Mouse (Mus musculus) olfactory bulb, adult 2 months (tissue): ENCODE results near the gene BC030870. TPM values are rescaled to one million over a fixed set of nuclear protein-coding genes. Genes with fewer than 3 reads are reported as not detected.

ENCODE experiments used
- H3K27ac ChIP-seq: fragments of 200-500 bp; 2 replicates; pipeline ENCODE4 v1.5.1; 2012; ENCODE audit warnings: low read depth, low read length; ENCODE audit not compliant: insufficient read depth
- H3K4me1 ChIP-seq: fragments of 200-500 bp; 2 replicates; pipeline ENCODE4 v1.6.1; 2012; ENCODE audit warnings: low read length; ENCODE audit not compliant: control insufficient read depth, insufficient read depth
- H3K4me3 ChIP-seq: fragments of 200-500 bp; 2 replicates; pipeline ENCODE4 v1.5.1; 2012; ENCODE audit warnings: mild to moderate bottlenecking, low read depth, low read length, moderate library complexity; ENCODE audit not compliant: insufficient read depth
- CTCF ChIP-seq: fragments of 200-500 bp; IDR thresholded peaks from 2 replicates; pipeline ENCODE4 v1.5.1; 2012; ENCODE audit warnings: low read depth, mild to moderate bottlenecking, low read length, moderate library complexity; ENCODE audit not compliant: insufficient read depth
- POLR2A ChIP-seq: fragments of 200-500 bp; IDR thresholded peaks from 2 replicates; pipeline ENCODE4 v1.6.1; 2012; ENCODE audit warnings: mild to moderate bottlenecking, low read depth, low read length, moderate library complexity; ENCODE audit not compliant: insufficient read depth
- WGBS: fragments of 180-500 bp; shearing (Covaris S2); methylation state at CpG from one replicate; pipeline ENCODE4 v1.1.7; 2018; 5-methylcytosine and 5-hydroxymethylcytosine counted together
- polyA plus RNA-seq: library from polyadenylated mRNA; stranded (reverse); fragments of >200 nt; gene quantifications from 2 replicates; pipeline ENCODE4 v1.2.4, GENCODE M21; 2012; ENCODE audit warnings: low replicate concordance; ENCODE audit not compliant: missing spikeins, insufficient read depth, insufficient read length

Gene BC030870
- polyA plus RNA-seq, 1 experiment: not detected

DNA sequence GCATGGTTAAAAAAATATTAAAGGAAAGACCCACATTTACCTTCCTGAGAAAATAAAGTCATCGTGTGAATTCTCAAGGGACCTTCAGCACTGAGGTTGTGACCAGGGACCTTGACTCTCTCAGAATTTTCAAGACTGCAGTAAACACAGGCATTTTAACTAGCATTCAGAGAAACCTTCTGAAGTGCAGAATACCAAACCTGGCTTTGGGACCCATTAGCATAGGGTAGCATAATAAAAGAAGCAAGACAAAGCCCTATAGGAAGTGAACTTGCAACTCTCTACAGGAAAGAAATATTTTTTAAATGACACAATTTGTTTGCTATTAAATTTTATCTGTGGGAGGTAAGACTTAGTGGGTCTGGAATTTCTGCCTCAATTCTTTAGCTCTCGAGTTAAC, 65.3 kb downstream of the BC030870 start:
- 54% methylated on average over 2 of the region's 2 CpGs for WGBS
- no peak overlapping the region for H3K4me3 ChIP-seq
- no peaks in the 10 kb centered on the region for H3K4me1 ChIP-seq
- no peak for TF ChIP-seq POLR2A
- TF ChIP-seq CTCF: no peak
- no peak overlapping the region for H3K27ac ChIP-seq

DNA sequence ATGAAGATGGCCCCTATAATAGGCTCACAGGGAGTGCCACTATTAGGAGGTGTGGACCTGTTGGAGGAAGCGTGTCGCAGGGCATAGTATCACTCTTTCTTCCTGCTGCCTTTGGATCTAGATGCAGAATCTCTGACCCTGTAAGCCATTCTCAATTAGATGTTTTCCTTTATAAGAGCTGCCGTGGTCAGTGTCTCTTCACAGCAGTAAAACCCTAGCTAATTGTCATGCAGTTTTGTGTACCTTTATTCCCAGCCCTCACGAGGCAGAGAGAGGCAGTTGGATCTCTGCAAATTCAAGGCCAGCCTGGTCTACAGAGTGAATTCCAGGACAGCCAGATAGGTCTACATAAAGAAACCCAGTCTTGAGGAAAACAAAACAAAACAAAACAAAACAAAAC, 67.2 kb downstream of the BC030870 start:
- Histone ChIP-seq H3K4me1 (no peaks in the 10 kb centered on the region), H3K4me3 (no peak overlapping the region), H3K27ac (no peak overlapping the region)
- TF ChIP-seq POLR2A (no peak), CTCF (no peak)
- WGBS: 81% methylated on average over 4 of the region's 4 CpGs

DNA sequence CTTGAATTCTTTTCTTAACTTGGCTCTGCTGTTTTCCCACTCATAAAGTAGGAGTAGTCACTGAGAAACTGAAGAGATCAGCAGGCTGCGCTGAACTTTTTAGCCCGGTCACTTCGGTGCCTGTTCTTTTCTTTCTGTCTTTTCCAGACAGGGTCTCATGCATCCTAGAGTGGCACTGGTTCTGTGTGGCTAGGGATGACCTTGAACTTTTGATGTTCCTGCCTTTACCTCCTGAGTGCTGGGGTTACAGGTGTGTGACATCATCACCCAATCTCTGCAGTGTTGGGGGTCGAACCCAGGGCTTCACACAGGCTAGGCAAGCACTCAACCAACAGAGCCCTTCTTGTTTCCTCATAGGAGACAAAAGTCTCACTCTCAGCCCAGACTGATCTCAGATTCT, 72.6 kb downstream of the BC030870 start:
- 92% methylated on average over 4 of the region's 4 CpGs for WGBS
- Histone ChIP-seq H3K27ac (no peak overlapping the region), H3K4me1 (no peaks in the 10 kb centered on the region), H3K4me3 (no peak overlapping the region)
- TF ChIP-seq POLR2A: no peak
- no peak for TF ChIP-seq CTCF

DNA sequence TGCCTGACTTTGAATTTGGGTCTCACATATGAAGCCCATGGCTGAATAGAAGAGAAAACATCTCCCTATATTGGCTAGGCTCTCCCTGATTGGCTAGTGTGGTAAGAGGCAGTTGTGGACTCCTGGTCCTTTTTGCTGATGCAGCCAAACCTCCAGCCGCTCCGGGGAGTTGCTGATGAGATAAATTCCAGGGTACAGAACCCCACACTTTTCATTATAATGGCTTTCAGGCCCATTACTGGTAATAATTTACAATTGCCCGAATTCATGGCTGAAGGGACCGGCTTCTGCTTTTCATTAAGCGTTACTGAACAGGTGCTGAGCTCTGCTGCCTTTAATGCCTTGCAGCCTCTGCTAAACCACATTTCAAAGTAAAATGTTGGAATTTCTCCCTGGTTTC, 75.4 kb downstream of the BC030870 start:
- TF ChIP-seq CTCF (no peak), POLR2A (no peak)
- H3K27ac ChIP-seq: no peak overlapping the region
- 37% methylated on average over 5 of the region's 5 CpGs for WGBS
- no peak overlapping the region for H3K4me3 ChIP-seq
- H3K4me1 ChIP-seq: no peaks in the 10 kb centered on the region

DNA sequence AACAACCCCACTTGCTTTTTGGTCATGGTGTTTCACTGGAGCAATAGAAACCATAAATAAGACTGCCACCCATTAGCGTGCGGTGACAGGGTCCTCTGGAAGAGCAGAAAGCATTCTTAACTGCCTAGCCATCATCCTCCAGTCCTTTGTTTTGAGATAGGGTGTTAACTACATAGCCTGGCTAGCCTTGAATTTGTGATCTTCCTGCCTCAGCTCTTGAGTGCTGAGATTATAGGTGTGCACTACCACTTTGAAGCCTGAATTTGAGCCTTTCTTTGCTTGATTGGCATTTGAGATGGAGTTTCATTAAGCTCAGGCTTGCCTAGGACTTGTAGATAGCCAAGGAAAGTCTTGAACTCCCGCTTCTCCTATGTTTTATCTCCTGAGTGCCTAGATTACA, 75.8 kb downstream of the BC030870 start:
- no peak overlapping the region for H3K4me3 ChIP-seq
- H3K27ac ChIP-seq: no peak overlapping the region
- TF ChIP-seq CTCF (no peak), POLR2A (no peak)
- H3K4me1 ChIP-seq: no peaks in the 10 kb centered on the region
- WGBS: 96% methylated on average over 3 of the region's 3 CpGs

DNA sequence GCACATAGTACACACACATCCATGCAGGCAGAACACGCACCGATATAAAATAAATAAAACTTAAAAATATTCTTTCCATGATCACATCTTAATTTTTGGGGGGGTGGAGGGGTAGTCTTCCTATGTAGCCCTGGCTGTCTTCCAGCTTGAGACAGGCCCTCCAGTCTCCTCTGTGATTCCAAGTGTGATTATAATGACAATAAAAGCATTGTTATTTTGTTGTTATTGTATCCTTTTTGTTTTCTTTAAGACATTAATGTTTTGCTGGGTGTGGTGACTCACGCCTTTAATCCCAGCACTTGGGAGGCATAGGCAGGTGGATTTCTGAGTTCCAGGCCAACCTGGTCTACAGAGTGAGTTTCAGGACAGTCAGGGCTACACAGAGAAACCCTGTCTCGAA, 81.6 kb downstream of the BC030870 start:
- Histone ChIP-seq H3K4me3 (no peak overlapping the region), H3K4me1 (no peaks in the 10 kb centered on the region), H3K27ac (no peak overlapping the region)
- 88% methylated on average over 4 of the region's 4 CpGs for WGBS
- TF ChIP-seq CTCF (no peak), POLR2A (no peak)

DNA sequence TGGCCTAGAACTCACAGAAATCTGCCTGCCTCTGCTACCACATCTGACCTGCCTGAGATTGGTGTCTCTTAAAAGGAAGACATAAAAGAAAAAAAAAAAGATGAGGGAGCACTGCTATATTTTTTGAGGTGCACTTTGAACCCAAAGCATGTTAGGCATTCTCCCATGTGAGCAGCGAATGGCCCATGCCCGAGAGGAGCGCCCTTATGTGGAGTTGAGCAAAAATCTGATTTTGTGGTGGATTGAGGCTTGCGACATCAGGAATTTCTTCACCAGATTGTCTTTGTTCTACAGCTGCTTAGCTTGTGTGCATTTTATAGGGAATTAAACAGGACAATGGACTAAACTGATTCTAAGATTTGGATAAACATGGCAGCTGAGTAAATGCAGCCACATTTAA, 82.2 kb downstream of the BC030870 start:
- Histone ChIP-seq H3K27ac (no peak overlapping the region), H3K4me3 (no peak overlapping the region), H3K4me1 (no peaks in the 10 kb centered on the region)
- WGBS: 96% methylated on average over 4 of the region's 4 CpGs
- no peak for TF ChIP-seq POLR2A
- TF ChIP-seq CTCF: no peak

DNA sequence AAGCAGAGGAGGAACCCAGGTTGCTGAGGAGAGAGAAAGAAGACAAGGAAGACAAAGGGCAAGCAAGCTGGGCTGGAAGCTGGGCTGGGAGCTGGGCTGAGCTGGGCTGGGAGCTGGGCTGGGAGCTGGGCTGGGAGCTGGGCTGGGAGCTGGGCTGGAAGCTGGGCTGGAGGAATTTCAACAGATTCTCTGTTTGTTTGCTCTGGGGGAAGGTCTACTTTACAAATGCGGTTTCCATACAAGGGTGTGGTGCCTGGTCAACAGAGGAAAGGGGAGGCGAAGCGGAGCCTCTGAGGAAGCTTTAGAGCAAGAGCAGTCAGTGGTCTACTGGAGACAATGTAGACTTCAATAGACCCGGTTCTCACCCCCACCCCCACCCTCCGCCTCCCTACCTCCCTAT, 82.8 kb downstream of the BC030870 start:
- WGBS: 57% methylated on average over 5 of the region's 5 CpGs
- Histone ChIP-seq H3K4me3 (no peak overlapping the region), H3K27ac (no peak overlapping the region), H3K4me1 (no peaks in the 10 kb centered on the region)
- TF ChIP-seq CTCF (no peak), POLR2A (no peak)

DNA sequence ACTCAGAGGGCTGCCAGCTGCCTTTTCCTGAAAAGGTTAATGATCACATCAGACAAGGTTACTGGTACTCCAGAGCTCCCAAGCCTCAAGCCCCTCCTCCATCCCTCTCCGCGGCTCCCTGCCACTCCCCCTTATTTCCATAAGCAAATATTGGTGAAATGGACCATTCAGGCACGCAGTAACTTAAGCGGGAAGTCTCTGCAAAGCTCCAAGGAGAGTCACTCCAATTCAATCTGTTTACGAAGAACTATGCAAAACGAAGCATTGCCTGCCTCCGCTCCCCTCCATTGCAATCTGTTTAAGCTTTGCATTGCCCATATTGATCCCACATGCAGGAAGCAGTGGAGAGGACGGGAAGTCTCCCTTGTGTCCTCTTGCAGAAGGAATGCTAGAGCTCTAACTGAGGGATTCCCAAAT, 92.2 kb downstream of the BC030870 start, which contains the start of gene Apela:
Gene Apela (minus strand): TSS at position 220 of the 417 bp plus-strand sequence.
- TF ChIP-seq POLR2A (no peak), CTCF (no peak)

More for the DNA sequence above, 92.2 kb downstream of the BC030870 start, which contains the start of gene Apela:
- Histone ChIP-seq H3K4me3 (no peak within 1 kb of the TSS), H3K4me1 (no peaks in the 10 kb centered on the region), H3K27ac (no peak within 1 kb of the TSS)
- 3% methylated on average over 8 of the region's 8 CpGs for WGBS

Other genes starting within 250 kb of the BC030870 start
- not detected in 2 replicates for gene Tmem192, start 182.4 kb downstream of the BC030870 start, polyA plus RNA-seq
- gene Trim75, start 141.7 kb downstream of the BC030870 start, polyA plus RNA-seq: not detected in 2 replicates
- gene Trim61, start 111.0 kb downstream of the BC030870 start, polyA plus RNA-seq: not detected in 2 replicates
- gene Trim60, start 111.0 kb downstream of the BC030870 start, polyA plus RNA-seq: not detected in 2 replicates
- not detected in 2 replicates for gene Apela, start 92.2 kb downstream of the BC030870 start, polyA plus RNA-seq
- not detected in 2 replicates for gene Gm10663, start 54.5 kb downstream of the BC030870 start, polyA plus RNA-seq